Mouse (Mus musculus): ENCODE results near the gene Tnfrsf22. TPM values are rescaled to one million over a fixed set of nuclear protein-coding genes. Genes with fewer than 3 reads are reported as not detected.
"Not testable (repeated sequence)": the region's sequence is repeated elsewhere in the genome, so short reads cannot be mapped to it uniquely, and the experiment has no call there.

Tnfrsf22 gene
- 2.1 TPM in 2 replicates for total RNA-seq (2017)

DNA sequence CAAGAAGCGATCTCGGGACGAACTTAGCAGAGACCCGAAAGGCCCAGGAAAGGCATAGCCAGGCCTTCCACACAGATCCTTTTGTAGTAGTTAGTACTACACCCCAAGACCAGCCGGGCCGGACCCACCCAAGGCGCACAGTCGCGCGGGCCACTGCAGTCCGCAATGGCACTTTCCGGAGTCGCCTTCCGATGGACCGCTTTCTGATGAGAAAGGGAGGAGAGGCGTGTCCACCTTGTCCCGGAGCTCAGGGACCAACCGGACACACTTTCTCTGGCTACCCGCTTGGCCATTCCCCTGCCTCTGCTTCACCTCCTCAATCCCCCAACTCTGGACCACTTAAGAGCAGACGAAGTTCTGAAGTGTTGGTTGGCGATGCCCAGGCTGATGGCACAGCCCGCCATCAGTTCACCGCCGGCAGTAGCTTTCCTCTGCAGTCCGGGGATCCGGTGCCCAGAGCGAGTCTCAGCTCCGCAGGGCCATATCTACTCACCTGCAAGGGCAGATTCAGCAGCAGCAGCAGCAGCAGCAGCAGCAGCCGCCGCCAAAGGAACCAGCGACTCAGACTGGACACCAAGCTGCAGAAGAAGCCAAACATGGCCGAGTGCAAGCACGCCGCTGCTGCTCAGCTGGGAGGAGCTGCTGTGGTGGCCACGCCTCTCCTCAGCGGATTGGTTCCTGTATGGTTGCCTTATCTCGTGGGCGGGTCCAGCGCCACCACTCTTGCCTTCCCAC, at the start of gene Tnfrsf22:
Tnfrsf22 (minus strand) TSS at position 628 of the 735 bp plus-strand sequence.
- peak; percentile 99 for ATAC-seq (ENCODE audit: extremely low read depth, insufficient number of reproducible peaks, low FRiP score, poor library complexity, severe bottlenecking)

DNA sequence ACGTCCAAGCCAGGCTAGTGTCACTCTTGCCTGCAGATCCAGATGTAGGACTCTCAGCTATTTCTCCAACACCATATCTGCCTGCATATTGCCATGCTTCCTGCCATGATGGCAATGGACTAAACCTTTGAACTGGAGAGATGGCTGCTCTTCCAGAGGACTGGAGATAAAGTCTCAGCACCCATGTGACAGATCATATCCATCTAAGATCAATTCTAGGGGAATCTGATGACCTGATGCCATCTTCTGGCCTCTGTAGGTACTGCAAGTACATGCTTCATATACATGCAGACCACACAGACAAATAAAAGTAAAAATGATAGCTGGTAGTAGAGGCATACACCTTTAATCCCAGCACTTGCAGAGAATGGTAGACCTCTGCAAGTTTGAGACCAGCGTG, 46.7 kb upstream of the Tnfrsf22 start:
- ATAC-seq (ENCODE audit: extremely low read depth, insufficient number of reproducible peaks, low FRiP score, poor library complexity, severe bottlenecking), result peak; percentile 59

DNA sequence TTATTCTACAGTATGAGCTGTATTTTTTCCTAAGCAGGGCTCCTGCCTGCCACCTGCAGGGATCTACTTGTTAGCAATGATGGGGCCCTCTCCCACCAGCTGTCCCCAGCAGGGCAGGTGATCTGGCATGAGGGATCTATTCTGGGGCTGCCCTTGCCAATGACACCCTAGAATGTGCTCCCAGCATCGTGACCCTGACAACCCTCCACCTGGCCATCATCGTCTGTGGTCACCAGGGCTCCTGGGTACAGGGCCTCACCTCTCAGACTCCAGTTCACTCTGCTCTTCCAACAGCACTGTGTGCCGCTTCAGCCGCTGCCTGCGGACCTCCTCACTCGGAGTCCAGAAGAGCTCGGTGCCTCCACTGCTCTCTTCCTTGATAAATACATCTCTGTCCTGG, 45.1 kb upstream of the Tnfrsf22 start:
- no peak for ATAC-seq (ENCODE audit: extremely low read depth, insufficient number of reproducible peaks, low FRiP score, poor library complexity, severe bottlenecking)

- ATAC-seq (ENCODE audit: extremely low read depth, insufficient number of reproducible peaks, low FRiP score, poor library complexity, severe bottlenecking), result no peak
These were observed 43.5 kb upstream of the Tnfrsf22 start for GRCm38 (mm10) chr7:143692746-143693510.

DNA sequence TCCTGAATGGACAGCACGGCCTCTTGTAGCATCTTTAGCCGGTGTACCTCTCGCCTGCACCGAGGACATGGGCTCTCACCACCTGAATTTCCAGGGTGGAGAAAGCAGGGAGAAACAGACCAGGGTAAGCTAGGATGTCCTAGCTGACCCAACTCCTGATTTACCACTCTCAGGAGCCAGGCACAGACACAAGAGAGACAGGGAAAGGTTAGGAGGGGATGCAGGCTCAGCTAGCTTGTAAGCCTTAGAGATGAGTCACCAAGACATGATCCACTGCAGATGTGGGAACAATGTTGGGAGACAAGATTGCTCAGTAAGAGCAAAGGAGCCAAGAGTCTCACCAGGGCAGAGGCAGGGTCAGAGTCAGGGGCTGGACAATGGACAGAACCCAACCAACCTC, 42.4 kb upstream of the Tnfrsf22 start:
- no peak for ATAC-seq (ENCODE audit: extremely low read depth, insufficient number of reproducible peaks, low FRiP score, poor library complexity, severe bottlenecking)

DNA sequence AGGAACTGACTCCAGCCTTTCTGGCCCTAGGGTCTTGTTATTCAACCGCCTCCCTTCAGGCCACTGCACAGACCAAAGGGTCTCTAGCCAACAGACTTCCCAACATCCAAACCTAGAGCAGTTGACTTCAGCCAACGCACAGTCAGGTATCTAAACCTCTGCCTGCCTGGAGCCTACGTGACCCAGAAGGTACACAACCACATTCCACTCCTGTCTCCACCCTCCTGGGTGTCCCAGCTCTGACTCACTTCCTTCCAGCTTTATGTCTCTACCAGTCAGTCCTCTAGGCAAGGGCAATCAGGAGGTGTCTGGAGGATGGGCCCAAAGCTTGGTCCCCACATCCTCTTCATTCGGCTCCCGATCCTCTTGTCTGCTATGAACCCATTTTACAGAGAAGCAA, 41.7 kb upstream of the Tnfrsf22 start:
- ATAC-seq (ENCODE audit: extremely low read depth, insufficient number of reproducible peaks, low FRiP score, poor library complexity, severe bottlenecking), result no peak

DNA sequence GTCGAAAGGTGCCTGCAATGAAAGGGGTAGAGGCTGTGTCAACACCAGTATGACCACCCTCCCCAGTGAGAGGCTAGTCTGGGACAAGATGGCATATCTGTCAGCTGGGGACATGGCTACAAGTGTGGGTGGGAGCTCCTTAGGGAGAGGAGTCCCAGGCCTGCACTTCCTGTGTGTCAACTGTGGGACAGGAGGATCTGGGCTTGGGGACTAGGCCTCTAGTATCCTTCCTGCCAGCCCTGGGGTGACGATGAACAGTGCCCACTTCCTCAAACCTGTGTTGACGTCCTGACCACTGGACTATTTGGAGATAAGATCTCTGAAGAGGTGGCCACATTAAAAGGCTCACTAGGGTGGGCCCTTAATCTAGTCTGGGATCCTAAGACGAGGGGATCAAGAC, 40.5 kb upstream of the Tnfrsf22 start:
- ATAC-seq (ENCODE audit: extremely low read depth, insufficient number of reproducible peaks, low FRiP score, poor library complexity, severe bottlenecking), result no peak

GRCm38 (mm10) chr7:143689481-143689880, 40.0 kb upstream of the Tnfrsf22 start:
- no peak for ATAC-seq (ENCODE audit: extremely low read depth, insufficient number of reproducible peaks, low FRiP score, poor library complexity, severe bottlenecking)

GRCm38 (mm10) chr7:143686676-143687075, 37.2 kb upstream of the Tnfrsf22 start:
- ATAC-seq (ENCODE audit: extremely low read depth, insufficient number of reproducible peaks, low FRiP score, poor library complexity, severe bottlenecking), result not testable (repeated sequence)

DNA sequence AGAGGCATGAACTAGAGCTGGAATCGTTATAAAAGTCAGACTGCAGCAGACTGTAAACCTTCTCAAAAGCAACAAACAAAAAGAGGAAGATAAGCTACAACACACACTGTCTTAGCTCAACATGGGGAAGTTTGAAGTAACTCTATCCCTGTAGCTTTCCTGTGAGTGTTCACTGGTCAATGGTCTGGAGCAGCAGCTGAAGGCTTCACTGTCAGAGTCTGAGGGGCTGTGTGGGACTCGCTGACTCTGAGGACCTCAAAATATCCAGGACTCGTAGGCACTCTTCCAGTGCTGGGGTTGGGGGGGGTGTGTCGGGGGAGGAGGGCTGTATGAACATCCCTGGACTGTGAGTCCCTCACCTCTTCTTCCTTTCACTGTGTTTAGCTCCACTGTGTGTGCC, 36.7 kb upstream of the Tnfrsf22 start:
- ATAC-seq (ENCODE audit: extremely low read depth, insufficient number of reproducible peaks, low FRiP score, poor library complexity, severe bottlenecking), result peak; percentile 37

DNA sequence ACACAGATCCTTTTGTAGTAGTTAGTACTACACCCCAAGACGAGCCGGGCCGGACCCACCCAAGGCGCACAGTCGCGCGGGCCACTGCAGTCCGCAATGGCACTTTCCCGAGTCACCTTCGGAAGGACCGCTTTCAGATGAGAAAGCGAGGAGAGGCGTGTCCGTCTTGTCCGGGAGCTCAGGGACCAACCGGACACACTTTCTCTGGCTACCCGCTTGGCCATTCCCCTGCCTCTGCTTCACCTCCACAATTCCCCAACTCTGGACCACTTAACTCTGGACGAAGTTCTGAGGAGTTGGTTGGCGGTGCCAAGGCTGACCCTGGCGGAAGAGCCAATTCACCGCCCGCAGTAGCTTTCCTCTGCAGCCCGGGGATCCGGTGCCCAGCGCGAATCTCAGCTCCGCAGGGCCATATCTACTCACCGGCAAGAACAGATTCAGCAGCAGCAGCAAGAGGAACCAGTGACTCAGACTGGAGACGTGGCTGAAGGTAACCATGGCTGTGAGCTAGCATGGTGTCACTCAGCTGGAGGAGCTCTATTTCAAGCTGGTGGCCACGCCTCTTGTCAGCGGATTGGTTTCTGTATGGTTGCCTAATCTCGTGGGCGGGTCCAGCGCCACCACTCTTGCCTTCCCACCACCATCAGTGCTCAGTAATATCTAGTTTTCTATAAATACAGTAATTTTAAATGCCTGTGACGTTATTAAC, 36.1 kb upstream of the Tnfrsf22 start, which contains the start of gene Tnfrsf23:
Tnfrsf23 (minus strand) TSS at position 514 of the 709 bp plus-strand sequence.
- peak; percentile 97 for ATAC-seq (ENCODE audit: extremely low read depth, insufficient number of reproducible peaks, low FRiP score, poor library complexity, severe bottlenecking)

- ATAC-seq (ENCODE audit: extremely low read depth, insufficient number of reproducible peaks, low FRiP score, poor library complexity, severe bottlenecking), result not testable (repeated sequence)
These were observed 35.1 kb upstream of the Tnfrsf22 start for GRCm38 (mm10) chr7:143684569-143684968.

- no peak for ATAC-seq (ENCODE audit: extremely low read depth, insufficient number of reproducible peaks, low FRiP score, poor library complexity, severe bottlenecking)
These were observed 32.1 kb upstream of the Tnfrsf22 start for GRCm38 (mm10) chr7:143681566-143681965.

- not testable (repeated sequence) for ATAC-seq (ENCODE audit: extremely low read depth, insufficient number of reproducible peaks, low FRiP score, poor library complexity, severe bottlenecking)
These were observed 31.4 kb upstream of the Tnfrsf22 start for GRCm38 (mm10) chr7:143680836-143681235.

DNA sequence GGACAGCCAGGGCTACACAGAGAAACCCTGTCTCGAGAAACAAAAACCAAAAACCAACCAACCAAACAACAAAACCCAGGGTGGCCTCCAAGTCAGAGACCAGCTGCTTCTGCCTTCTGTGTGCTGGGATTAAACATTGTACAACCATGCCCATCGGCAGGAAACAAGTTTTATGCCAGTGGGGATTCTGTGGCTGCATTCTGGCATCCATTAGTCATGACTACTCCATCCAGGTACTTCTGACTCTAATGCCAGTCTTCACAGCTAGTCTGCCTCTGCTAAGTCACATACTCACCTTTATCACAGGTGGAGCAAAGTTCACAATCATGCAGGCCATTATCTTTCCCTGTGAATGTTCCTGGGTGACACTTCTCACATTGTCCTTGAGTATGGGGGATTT, 30.2 kb upstream of the Tnfrsf22 start:
- ATAC-seq (ENCODE audit: extremely low read depth, insufficient number of reproducible peaks, low FRiP score, poor library complexity, severe bottlenecking), result not testable (repeated sequence)

DNA sequence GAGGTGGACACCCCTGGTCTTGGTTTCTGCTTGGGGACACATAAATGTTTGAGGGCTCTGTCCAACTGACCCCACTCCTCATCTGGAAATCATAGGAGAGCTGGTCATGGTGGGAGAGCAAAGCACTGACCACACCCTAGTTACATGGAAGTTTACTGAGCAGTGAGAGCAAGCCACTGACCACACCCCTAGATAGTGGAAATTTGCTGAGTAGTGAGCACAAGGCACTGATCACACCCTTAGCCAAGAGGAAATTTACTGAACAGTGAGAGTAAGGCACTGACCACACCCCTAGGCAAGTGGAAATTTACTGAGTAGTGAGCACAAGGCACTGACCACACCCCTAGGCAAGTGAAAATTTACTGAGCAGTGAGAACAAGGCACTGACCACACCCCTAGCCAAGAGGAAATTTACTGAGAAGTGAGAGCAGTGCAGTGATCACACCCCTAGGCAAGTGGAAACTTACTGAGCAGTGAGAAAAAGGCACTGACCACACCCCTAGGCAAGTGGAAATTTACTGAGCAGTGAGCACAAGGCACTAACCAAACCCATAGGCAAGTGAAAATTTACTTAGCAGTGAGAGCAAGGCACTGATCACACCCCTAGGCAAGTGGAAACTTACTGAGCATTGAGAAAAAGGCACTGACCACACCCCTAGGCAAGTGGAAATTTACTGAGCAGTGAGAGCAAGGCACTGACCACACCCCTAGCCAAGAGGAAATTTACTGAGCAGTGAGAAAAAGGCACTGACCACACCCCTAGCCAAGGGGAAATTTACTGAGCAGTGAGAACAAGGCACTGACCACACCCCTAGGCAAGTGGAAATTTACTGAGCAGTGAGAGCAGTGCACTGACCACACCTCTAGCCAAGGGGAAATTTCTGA, 17.2 kb upstream of the Tnfrsf22 start:
- 0 out of 2 replicates have a peak, but pooled peaks have one; percentile 15 for ATAC-seq (ENCODE audit: extremely low read depth, insufficient number of reproducible peaks, low FRiP score, poor library complexity, severe bottlenecking)

DNA sequence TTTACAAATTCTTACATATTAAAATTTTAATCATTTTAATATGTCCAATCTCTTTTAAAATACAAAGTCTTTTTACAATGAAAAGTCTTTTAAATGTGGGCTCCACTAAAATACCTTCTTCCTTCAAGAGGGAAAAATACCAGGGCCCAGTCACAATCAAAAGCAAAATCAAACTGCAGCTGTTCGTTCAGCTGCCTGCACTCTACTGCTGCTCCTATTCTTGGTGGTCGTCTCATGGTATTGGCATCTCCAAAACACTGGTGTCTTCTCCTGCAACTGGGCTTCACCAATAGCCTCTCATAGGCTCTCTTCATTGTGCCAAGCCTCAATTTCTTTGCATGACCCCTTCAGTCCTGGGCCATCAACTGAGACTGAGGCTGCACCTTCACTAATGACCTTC, 14.0 kb upstream of the Tnfrsf22 start:
- ATAC-seq (ENCODE audit: extremely low read depth, insufficient number of reproducible peaks, low FRiP score, poor library complexity, severe bottlenecking), result no peak

DNA sequence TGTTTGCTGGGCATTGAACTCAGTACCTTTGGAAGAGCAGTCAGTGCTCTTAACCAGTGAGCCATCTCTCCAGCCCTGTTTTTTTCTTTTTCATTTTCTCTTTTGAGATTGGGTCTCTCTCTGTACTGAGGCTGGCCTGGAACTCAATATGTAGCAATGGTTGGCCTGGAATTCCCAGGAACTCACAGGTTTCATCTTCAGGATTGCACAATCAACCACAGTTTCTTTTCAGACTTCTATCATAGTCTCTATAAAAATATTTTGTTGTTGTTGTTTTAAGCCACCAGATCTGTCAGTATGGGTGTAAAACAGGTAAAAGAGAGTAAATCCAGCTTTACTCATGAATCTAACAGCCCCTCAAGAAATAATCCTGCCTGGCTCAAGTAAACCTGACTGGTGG, 11.3 kb upstream of the Tnfrsf22 start:
- no peak for ATAC-seq (ENCODE audit: extremely low read depth, insufficient number of reproducible peaks, low FRiP score, poor library complexity, severe bottlenecking)

All from neutrophil, adult 5-6 weeks (primary cell).